Mouse (Mus musculus): ENCODE data around the gene Rnf5.

- TF ChIP-seq POLR2A (IDR thresholded peaks at IDR 0.05; ENCODE audit: borderline replicate concordance, extremely low read depth, insufficient read depth, insufficient read length, poor library complexity, severe bottlenecking) (no peak), CTCF (IDR thresholded peaks at IDR 0.05; ENCODE audit: borderline replicate concordance, extremely low read depth, insufficient read depth, insufficient read length) (no peak)
These were observed 40.1 kb downstream of the Rnf5 start for GRCm38 (mm10) chr17:34563354-34563753.

Measured in brain, embryonic 14.5 days (tissue).